Mouse (Mus musculus) E14TG2a.4 (cell line): ENCODE data around the gene Furin.

Experiments
- CTCF ChIP-seq: conservative IDR thresholded peaks from 2 replicates; pipeline ENCODE4 v1.5.1; 2014; ENCODE audit warnings: low read length
- NANOG ChIP-seq: IDR thresholded peaks from 2 replicates; pipeline ENCODE4 v1.6.1; 2014; ENCODE audit warnings: borderline replicate concordance, low read length, mixed read lengths
- POU5F1 ChIP-seq: IDR thresholded peaks from 2 replicates; pipeline ENCODE4 v1.6.1; 2014; ENCODE audit warnings: low read length, borderline replicate concordance

GRCm38 (mm10) chr7:80369967-80370431, 35.2 kb downstream of the Furin start:
- no peak for TF ChIP-seq CTCF
- no peak for TF ChIP-seq POU5F1
- TF ChIP-seq NANOG = no peak
